Mouse (Mus musculus): ENCODE data around the gene Rwdd4a.

Rwdd4a gene

DNA sequence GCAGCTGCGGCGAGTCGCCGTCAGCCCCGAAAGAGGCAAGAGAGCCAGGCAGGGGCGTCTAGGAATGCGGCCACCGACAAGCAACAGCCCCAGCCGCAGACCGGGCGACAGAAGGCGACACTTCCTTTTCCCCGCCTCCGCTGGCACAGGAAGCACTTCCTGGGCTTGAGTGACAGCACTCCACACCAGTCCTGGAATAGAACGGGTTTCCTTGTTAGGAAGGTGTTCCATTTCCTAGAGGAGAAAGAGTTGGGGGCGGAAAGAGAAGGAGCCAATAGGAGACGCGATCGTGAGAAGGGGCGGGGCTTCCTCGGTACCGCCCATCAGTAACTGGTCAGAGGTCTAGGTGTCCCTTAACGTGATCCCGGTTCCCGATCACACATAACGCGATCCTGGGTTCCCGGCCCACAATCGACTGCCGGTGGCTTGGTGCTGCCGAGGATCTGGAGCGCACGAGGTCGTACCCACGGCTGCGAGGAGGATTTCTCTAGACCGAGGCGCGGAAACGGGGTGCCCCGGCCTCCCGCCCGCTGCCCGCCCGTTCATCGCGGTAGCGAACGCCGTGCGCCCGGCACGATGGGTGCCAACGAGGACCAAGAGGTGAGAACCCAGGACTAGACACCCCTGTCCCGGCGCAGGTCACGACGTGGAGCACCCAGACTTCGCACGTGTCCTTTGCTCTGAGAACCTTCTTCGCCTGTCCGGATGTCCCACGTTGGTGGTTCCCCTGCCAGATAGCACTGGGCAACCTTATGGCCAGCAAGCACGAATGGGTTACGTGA, at the start of gene Rwdd4a, which contains the start of gene Trappc11:
Gene Rwdd4a (plus strand): TSS at position 321 of the 782 bp plus-strand sequence.
Gene Trappc11 (minus strand): TSS at position 127 of the 782 bp plus-strand sequence.
- DNase-seq, result peak; percentile 95

- DNase-seq, result no peak
Observed at GRCm38 (mm10) chr8:47487231-47487630, 46.2 kb upstream of the Rwdd4a start.

DNA sequence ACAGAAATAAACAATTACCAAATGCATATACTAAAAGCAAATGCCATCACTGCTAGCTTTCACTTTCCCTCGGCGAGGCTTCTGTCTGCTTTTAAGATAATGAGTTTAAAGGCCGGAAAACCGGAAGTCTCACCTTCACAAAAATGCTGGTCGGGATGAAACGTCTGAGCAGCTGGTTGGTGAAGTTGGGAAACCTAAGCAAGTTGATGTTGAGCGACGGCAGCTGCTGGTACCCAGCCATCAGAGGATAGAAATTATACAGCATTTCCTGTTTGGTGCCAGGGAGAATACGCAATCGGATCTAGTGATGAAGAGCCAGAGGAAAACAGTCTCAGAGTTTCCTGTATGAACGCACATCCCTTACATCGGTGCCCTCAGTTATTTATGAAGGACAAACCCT, 40.4 kb upstream of the Rwdd4a start:
- no peak for DNase-seq

- DNase-seq, result no peak
Observed at GRCm38 (mm10) chr8:47494602-47495153, 38.8 kb upstream of the Rwdd4a start.

- DNase-seq, result no peak
Observed at GRCm38 (mm10) chr8:47495428-47495827, 38.0 kb upstream of the Rwdd4a start.

GRCm38 (mm10) chr8:47501994-47502393, 31.5 kb upstream of the Rwdd4a start:
- no peak for DNase-seq

DNA sequence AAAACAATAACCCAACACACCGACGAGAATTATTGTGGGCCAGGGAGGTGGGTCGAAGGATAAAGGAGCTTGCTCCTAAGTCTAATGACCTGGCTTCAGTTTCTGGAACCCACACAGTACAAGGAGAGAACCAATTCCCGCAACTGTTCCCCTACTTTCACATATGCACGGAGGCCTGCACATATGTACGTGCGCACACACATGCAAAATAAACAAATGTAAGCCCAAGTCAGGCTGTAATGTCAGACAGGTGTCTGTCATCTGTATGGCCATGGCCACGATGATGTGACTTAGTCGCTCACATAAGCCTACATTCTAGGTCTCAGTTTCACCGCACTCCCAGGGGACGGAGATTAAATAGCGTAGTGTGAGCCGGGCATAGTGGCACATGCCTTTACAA, 30.9 kb upstream of the Rwdd4a start:
- no peak for DNase-seq

DNA sequence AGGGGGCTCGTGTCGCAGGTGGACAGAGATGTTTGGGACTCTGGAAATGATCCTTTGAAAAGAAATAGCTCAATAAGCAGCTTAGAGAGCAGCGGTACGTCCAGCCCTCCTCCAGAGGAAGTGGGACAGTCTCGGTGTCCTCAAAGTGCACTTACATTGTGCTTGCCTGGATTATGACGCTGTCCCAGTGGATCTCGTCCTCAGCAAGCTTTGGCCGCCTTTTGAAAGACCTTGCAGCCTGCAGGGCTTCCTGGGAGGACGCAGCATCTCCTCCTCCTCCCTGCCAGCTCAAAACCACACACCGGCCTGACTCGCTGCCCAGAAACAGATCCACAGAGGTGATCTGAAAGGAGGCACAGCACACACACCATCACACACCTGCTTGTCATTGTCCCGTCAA, 28.0 kb upstream of the Rwdd4a start:
- DNase-seq, result no peak

DNA sequence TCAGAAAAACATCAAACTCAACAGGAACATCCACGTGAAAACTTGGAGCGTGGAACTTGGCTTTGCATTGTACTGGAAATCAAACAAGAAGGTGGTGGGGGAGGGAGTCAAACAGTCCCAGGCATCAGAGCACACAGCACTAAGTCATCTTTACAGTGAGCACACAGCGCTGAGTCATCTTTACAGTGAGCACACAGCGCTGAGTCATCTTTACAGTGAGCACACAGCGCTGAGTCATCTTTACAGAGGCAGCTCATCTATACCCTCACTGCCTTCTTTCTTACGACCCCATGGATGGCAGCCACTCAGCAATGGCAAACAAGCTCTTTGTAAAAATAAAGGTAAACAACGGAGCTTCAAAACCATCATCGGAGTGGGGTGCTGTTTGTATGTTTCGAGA, 22.5 kb upstream of the Rwdd4a start:
- DNase-seq, result no peak

DNA sequence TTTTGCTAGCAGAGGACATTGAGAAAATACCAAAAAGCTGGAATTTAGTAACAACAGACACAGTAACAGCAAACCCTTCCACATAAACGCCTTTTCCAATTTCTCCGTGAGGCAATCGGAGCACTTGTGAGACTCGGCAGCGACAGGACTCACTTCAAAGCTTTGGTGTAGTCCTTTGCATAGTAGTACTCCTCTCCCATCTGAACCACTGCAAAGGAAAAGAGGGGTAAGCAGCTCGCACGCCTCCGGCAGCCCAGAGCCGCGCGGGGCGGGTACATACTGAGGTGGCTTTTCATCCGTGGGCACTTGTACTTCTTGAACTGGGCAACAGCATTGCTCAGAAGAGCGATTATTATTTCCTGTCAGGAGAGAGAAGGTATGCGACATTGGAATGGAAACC, 19.9 kb upstream of the Rwdd4a start:
- DNase-seq, result no peak

DNA sequence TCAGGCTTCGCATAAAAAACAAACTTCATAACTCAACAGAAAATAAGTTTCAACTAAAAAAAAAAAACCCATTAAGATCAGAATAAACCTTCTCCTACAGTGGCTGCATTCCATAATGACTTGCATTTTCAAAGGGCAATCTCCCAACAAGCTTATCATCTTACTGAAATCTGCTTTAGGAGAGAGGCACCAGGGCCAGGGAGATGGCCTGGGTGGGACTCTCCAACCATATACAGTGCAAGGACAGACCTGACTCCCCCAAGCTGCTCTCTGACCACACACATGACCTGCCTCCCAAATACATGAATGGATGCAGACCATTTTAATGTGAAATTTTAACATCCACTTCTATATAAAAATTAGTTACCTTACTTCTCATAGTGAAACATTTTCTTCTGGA, 5.4 kb upstream of the Rwdd4a start:
- DNase-seq, result no peak

GRCm38 (mm10) chr8:47538323-47538722, 4.9 kb downstream of the Rwdd4a start:
- DNase-seq, result no peak

DNA sequence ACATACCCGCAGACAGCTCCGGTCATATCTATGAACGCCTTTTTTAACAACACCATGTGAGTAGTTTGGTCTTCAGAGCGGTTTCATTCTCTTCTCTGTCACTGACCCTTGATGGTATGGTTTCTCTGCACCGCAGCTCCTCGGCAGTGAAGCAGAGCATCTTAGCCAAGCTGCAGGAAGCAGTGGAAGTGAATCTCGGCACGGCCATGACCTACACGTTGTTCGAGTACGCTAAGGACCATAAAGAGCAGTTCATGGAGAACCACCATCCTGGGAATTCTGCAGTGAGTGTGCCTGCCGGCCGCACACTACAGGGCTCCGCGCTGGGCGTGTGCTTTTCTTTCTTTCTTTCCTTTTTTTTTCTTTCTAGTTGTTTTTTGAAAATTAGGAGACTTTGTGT, 9.3 kb downstream of the Rwdd4a start:
- DNase-seq, result no peak

DNA sequence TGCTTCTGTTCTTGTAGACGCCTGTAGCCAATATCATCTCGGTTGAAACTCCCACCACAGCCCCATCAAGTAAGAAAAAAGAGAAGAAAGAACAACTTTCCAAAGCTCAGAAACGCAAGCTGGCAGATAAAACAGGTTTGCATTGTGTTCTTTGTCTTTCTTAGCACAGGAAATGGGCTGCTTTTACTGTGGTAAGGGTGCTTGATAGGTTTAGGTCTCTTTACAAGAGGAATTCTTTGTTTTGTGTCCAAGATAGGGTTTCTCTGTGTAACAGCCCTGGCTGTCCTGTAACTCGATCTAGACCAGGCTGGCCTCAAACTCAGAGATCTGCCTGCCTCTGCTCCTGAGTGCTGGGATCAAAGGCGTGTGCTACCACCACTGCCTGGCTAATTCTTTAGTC, 10.6 kb downstream of the Rwdd4a start:
- DNase-seq, result no peak

DNA sequence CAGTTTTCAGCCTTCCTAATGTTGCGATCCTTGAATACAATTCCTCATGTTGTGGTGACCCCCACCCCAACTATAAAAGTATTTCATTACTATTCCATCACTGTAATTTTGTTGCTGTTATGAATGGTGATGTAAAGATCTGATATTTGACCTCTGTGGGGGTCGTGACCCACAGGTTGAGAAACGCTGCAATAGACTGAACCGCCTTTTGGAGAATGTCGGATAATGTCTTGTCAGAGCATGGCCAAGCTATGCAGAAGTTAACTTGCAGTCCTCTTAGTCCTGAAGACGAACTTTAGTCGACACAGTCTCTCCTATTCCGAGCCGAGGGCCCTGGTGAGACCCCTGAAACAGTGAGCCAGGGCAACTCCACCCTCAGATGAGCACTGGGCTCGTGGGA, 13.6 kb downstream of the Rwdd4a start:
- no peak for DNase-seq

GRCm38 (mm10) chr8:47553613-47554012, 20.1 kb downstream of the Rwdd4a start:
- DNase-seq, result no peak

DNA sequence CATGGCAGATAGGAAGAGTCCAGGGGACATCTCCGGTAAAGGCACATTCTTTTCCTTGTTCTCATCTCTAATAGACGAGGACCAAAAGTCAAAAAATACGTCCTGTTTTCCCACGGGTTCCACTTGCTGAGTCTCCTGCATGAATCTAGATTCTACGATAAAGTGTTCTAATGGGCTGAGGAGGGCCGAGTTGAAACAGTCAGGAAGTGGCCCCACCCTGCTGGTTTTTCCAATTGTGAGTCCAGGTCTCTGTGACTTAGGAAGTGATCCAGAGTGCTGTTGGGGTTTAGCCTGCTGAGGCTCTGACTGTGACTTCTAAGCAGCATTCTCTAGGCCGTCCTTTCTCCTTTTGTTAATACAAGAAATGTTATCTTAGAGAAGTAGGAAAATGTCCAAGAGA, 23.0 kb downstream of the Rwdd4a start:
- no peak for DNase-seq

GRCm38 (mm10) chr8:47558274-47558673, 24.8 kb downstream of the Rwdd4a start:
- DNase-seq, result no peak

DNA sequence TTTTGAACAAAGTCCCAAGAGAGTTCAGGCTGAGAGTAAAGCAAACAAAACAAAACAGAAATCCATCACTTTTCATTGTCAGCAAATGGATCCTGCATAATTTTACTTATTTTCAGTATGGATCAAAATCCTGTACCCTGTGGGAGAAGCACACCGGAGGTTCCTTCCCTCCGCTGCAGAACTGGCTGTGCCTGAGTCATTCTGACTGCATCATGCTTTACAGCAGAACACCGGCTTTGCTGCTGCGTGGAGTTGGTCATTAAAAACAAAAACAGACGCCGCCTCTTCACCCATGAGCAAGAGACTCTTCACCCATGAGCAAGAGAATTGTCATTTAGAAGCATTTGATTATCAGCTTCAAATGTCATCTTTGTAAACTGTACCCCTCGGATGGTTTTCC, 27.3 kb downstream of the Rwdd4a start:
- no peak for DNase-seq

DNA sequence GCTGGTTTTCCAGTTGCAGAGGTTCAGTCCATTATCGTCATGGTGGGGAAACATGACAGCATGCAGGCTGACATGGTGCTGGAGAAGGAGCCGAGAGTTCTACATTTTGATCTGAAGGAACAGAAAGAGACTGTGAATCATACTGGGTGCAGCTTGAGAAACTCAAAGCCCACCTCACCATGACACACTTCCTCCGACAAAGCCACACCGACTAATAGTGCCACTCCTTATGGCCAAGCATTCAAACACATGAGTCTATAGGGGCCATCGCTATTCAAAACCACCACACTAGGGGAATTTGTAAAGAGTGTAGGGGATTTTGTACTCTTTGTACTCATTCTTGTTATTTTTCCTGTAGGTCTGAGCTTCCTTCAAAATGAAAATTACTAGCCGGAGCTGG, 33.1 kb downstream of the Rwdd4a start:
- DNase-seq, result no peak

- no peak for DNase-seq
Observed at GRCm38 (mm10) chr8:47568098-47568497, 34.6 kb downstream of the Rwdd4a start.

DNA sequence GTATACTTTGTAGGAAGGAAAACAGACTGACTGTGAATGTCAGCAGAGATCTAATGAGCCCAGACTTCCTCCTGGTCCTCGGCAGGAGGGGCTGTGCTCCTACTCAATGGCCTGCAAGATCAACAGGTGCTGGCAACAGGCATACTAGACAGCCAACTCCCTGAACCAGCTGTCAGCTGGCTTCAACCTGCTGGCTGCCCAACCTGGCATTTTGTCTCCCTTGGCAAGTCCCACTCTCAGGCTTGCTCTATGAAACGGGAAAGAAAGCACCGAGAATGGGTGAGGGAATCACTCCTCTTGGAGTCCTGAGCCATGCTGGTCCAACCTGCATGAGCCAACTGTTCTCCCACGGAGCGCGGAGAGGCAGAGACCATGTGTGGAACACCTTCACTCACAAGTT, 36.7 kb downstream of the Rwdd4a start:
- no peak for DNase-seq

GRCm38 (mm10) chr8:47573482-47573881, 40.0 kb downstream of the Rwdd4a start:
- no peak for DNase-seq

DNA sequence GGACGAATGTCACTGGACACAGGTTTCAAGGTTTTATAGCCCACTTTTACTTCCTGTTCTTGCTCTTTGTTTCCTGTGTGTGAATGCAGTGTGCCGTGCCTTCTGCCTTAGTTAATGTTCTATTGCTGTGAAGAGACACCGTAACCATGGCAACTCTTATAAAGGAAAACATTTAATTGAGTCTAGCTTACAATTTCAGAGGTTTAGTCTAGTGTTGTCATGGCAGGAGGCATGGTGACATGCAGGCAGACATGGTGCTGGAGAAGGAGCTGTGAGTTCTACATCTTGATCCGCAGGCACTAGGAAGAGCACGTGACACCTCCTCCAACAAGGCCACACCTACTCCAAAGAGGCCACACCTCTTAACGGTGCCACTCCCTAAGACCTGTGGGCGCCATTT, 48.0 kb downstream of the Rwdd4a start:
- no peak for DNase-seq

GRCm38 (mm10) chr8:47588616-47589015, 55.2 kb downstream of the Rwdd4a start:
- DNase-seq, result no peak
